Mouse (Mus musculus) liver, adult 2 months (tissue): ENCODE measurements around the gene Slc22a21.

Experiments used
- CTCF ChIP-seq: fragments of 200-500 bp; IDR thresholded peaks from 2 replicates; pipeline ENCODE4 v1.5.1; 2011; ENCODE audit warnings: low read depth, low read length, control low read depth
- POLR2A ChIP-seq: fragments of 200-500 bp; IDR thresholded peaks from 2 replicates; pipeline ENCODE4 v1.6.1; 2011; ENCODE audit warnings: low read length, control low read depth; ENCODE audit not compliant: insufficient read depth; ENCODE audit errors: extremely low read depth

- no peak for TF ChIP-seq CTCF
- TF ChIP-seq POLR2A: no peak
Observed at GRCm38 (mm10) chr11:53904534-53904925, 75.6 kb downstream of the Slc22a21 start.
